Mouse (Mus musculus) granulocyte monocyte progenitor cell, adult 5-6 weeks (primary cell): ENCODE measurements around the gene Limch1. TPM values are rescaled to one million over a fixed set of nuclear protein-coding genes. Genes with fewer than 3 reads are reported as not detected.
A peak's percentile ranks its signal among the peaks of the same experiment; 100 is the strongest.

Experiments used
- ATAC-seq: replicated peaks from 2 replicates; pipeline ENCODE4 v1.8.0; 2016; ENCODE audit warnings: mild to moderate bottlenecking, moderate TSS enrichment, inconsistent platforms; ENCODE audit not compliant: poor library complexity, severe bottlenecking
- total RNA-seq, 2 experiments: library from RNA; stranded (forward) in 1 of 2; stranded (reverse) in 1 of 2; fragments of 200-712, 200-1000 nt in 1 of 2; fragments of >200 nt in 1 of 2; fragmentation: Nextera tagmentation in 1 of 2; gene quantifications; 2 replicates each; pipeline ENCODE4 v1.2.3; 2014 to 2017

Gene Limch1
- total RNA-seq (2014; fragmentation: Nextera tagmentation): not detected in 2 replicates
- not detected in 2 replicates for total RNA-seq (2017)

GRCm38 (mm10) chr5:66745390-66745995 lies at the start of gene Limch1:
TSS of gene Limch1 (plus strand) at chr5:66745827.
- ATAC-seq: peak; percentile 35; the same call in 1 of the 2 replicates

GRCm38 (mm10) chr5:66697119-66697518 lies 48.5 kb upstream of the Limch1 start:
- ATAC-seq: peak; percentile 50; the same call in 1 of the 2 replicates

GRCm38 (mm10) chr5:66699911-66700310 lies 45.7 kb upstream of the Limch1 start:
- ATAC-seq: no peak

- ATAC-seq: no peak
Measured at GRCm38 (mm10) chr5:66701951-66702350, 43.7 kb upstream of the Limch1 start.

GRCm38 (mm10) chr5:66703317-66704004 lies 42.2 kb upstream of the Limch1 start:
- no peak for ATAC-seq

- ATAC-seq: no peak
Measured at GRCm38 (mm10) chr5:66707859-66708258, 37.8 kb upstream of the Limch1 start.

GRCm38 (mm10) chr5:66710445-66711019 lies 35.1 kb upstream of the Limch1 start:
- no peak for ATAC-seq

- ATAC-seq: no peak
Measured at GRCm38 (mm10) chr5:66712801-66713200, 32.8 kb upstream of the Limch1 start.

- ATAC-seq: no peak
Measured at GRCm38 (mm10) chr5:66715498-66715931, 30.1 kb upstream of the Limch1 start.

- ATAC-seq: no peak
Measured at GRCm38 (mm10) chr5:66717931-66718330, 27.7 kb upstream of the Limch1 start.

- no peak for ATAC-seq
Measured at GRCm38 (mm10) chr5:66718413-66718812, 27.2 kb upstream of the Limch1 start.

GRCm38 (mm10) chr5:66718880-66719279 lies 26.7 kb upstream of the Limch1 start:
- no peak for ATAC-seq

GRCm38 (mm10) chr5:66720921-66721320 lies 24.7 kb upstream of the Limch1 start:
- ATAC-seq: no peak

GRCm38 (mm10) chr5:66722586-66722985 lies 23.0 kb upstream of the Limch1 start:
- no peak for ATAC-seq

GRCm38 (mm10) chr5:66723037-66723436 lies 22.6 kb upstream of the Limch1 start:
- no peak for ATAC-seq

GRCm38 (mm10) chr5:66723626-66724025 lies 22.0 kb upstream of the Limch1 start:
- no peak for ATAC-seq

- ATAC-seq: no peak
Measured at GRCm38 (mm10) chr5:66729306-66729705, 16.3 kb upstream of the Limch1 start.

- ATAC-seq: no peak
Measured at GRCm38 (mm10) chr5:66730621-66731301, 14.9 kb upstream of the Limch1 start.

- no peak for ATAC-seq
Measured at GRCm38 (mm10) chr5:66731302-66731697, 14.3 kb upstream of the Limch1 start.

GRCm38 (mm10) chr5:66733556-66733955 lies 12.1 kb upstream of the Limch1 start:
- ATAC-seq: no peak

GRCm38 (mm10) chr5:66739376-66739775 lies 6.3 kb upstream of the Limch1 start:
- no peak for ATAC-seq
